Mouse (Mus musculus): Measurements from ENCODE around the gene Arl15.

The Arl15 gene

GRCm38 (mm10) chr13:113799361-113799760 lies 5.1 kb downstream of the Arl15 start:
- in situ Hi-C loops (cut with MboI; ENCODE audit: low sequenced_read_pairs), result no loop called here

- in situ Hi-C loops (cut with MboI; ENCODE audit: low sequenced_read_pairs), result no loop called here
Observed at GRCm38 (mm10) chr13:113800246-113800645, 5.9 kb downstream of the Arl15 start.

- in situ Hi-C loops (cut with MboI; ENCODE audit: low sequenced_read_pairs), result no loop called here
Observed at GRCm38 (mm10) chr13:113802571-113802970, 8.3 kb downstream of the Arl15 start.

- in situ Hi-C loops (cut with MboI; ENCODE audit: low sequenced_read_pairs), result no loop called here
Observed at GRCm38 (mm10) chr13:113811141-113811540, 16.8 kb downstream of the Arl15 start.

GRCm38 (mm10) chr13:113811910-113812592 lies 17.7 kb downstream of the Arl15 start:
- in situ Hi-C loops (cut with MboI; ENCODE audit: low sequenced_read_pairs), result no loop called here

GRCm38 (mm10) chr13:113812593-113812975 lies 18.3 kb downstream of the Arl15 start:
- in situ Hi-C loops (cut with MboI; ENCODE audit: low sequenced_read_pairs), result no loop called here

GRCm38 (mm10) chr13:113814121-113814520 lies 19.8 kb downstream of the Arl15 start:
- in situ Hi-C loops (cut with MboI; ENCODE audit: low sequenced_read_pairs), result no loop called here

- in situ Hi-C loops (cut with MboI; ENCODE audit: low sequenced_read_pairs), result no loop called here
Observed at GRCm38 (mm10) chr13:113815697-113816420, 21.6 kb downstream of the Arl15 start.

- in situ Hi-C loops (cut with MboI; ENCODE audit: low sequenced_read_pairs), result no loop called here
Observed at GRCm38 (mm10) chr13:113816421-113816810, 22.1 kb downstream of the Arl15 start.

GRCm38 (mm10) chr13:113819006-113819405 lies 24.7 kb downstream of the Arl15 start:
- in situ Hi-C loops (cut with MboI; ENCODE audit: low sequenced_read_pairs), result no loop called here

GRCm38 (mm10) chr13:113820176-113820575 lies 25.9 kb downstream of the Arl15 start:
- in situ Hi-C loops (cut with MboI; ENCODE audit: low sequenced_read_pairs), result no loop called here

- in situ Hi-C loops (cut with MboI; ENCODE audit: low sequenced_read_pairs), result no loop called here
Observed at GRCm38 (mm10) chr13:113821891-113822290, 27.6 kb downstream of the Arl15 start.

GRCm38 (mm10) chr13:113824027-113824426 lies 29.7 kb downstream of the Arl15 start:
- in situ Hi-C loops (cut with MboI; ENCODE audit: low sequenced_read_pairs), result no loop called here

- in situ Hi-C loops (cut with MboI; ENCODE audit: low sequenced_read_pairs), result no loop called here
Observed at GRCm38 (mm10) chr13:113828633-113829032, 34.3 kb downstream of the Arl15 start.

- in situ Hi-C loops (cut with MboI; ENCODE audit: low sequenced_read_pairs), result no loop called here
Observed at GRCm38 (mm10) chr13:113829079-113829478, 34.8 kb downstream of the Arl15 start.

GRCm38 (mm10) chr13:113830805-113831204 lies 36.5 kb downstream of the Arl15 start:
- in situ Hi-C loops (cut with MboI; ENCODE audit: low sequenced_read_pairs), result no loop called here

GRCm38 (mm10) chr13:113832947-113833346 lies 38.6 kb downstream of the Arl15 start:
- in situ Hi-C loops (cut with MboI; ENCODE audit: low sequenced_read_pairs), result no loop called here

GRCm38 (mm10) chr13:113835921-113836320 lies 41.6 kb downstream of the Arl15 start:
- in situ Hi-C loops (cut with MboI; ENCODE audit: low sequenced_read_pairs), result no loop called here

- in situ Hi-C loops (cut with MboI; ENCODE audit: low sequenced_read_pairs), result no loop called here
Observed at GRCm38 (mm10) chr13:113838601-113839576, 44.6 kb downstream of the Arl15 start.

- in situ Hi-C loops (cut with MboI; ENCODE audit: low sequenced_read_pairs), result no loop called here
Observed at GRCm38 (mm10) chr13:113840421-113840820, 46.1 kb downstream of the Arl15 start.
